Mouse (Mus musculus) large intestine, adult 2 months (tissue): ENCODE data around the gene Gadl1. TPM values are rescaled to one million over a fixed set of nuclear protein-coding genes. Genes with fewer than 3 reads are reported as not detected.
"Not testable (repeated sequence)": the region's sequence is repeated elsewhere in the genome, so short reads cannot be mapped to it uniquely, and the experiment has no call there.

Source experiments
- DNase-seq: peaks from one replicate; pipeline ENCODE4 v3.0.0-alpha.2; 2012; ENCODE audit warnings: low read depth, low spot score
- WGBS: fragments of 180-500 bp; shearing (Covaris S2); methylation state at CpG from one replicate; pipeline ENCODE4 v1.1.7; 2018; 5-methylcytosine and 5-hydroxymethylcytosine counted together
- polyA plus RNA-seq: library from polyadenylated mRNA; depleted of rRNA; stranded (reverse); fragments of >200 nt; gene quantifications from 2 replicates; pipeline ENCODE4 v1.2.3, GENCODE M21; 2012

The Gadl1 gene
- polyA plus RNA-seq, 1 experiment: not detected

- DNase-seq: no peak
- WGBS: 55% methylated on average over 8 of the region's 8 CpGs
These were observed 90.2 kb downstream of the Gadl1 start for GRCm38 (mm10) chr9:115999361-115999990.

DNA sequence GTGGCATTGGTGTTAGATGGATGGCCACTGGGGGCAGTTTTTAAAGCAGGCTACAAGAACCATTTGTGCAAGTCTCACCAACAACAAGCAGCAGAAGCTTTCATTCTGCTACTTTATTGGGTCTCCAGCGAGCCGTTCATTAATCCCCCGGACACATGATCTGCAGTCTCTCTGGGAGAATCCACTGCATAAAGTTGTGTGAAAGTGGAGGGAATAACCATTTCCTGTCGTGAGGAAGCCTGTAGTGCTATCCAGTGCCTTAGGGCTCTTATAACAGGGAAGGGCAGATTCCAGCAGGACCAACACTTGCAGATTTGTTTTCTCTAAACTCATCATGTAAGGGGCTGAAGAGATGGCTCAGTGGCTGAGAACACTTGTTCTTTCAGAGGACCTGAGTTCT lies 104.7 kb downstream of the Gadl1 start:
- 62% methylated on average over 4 of the region's 4 CpGs for WGBS

DNA sequence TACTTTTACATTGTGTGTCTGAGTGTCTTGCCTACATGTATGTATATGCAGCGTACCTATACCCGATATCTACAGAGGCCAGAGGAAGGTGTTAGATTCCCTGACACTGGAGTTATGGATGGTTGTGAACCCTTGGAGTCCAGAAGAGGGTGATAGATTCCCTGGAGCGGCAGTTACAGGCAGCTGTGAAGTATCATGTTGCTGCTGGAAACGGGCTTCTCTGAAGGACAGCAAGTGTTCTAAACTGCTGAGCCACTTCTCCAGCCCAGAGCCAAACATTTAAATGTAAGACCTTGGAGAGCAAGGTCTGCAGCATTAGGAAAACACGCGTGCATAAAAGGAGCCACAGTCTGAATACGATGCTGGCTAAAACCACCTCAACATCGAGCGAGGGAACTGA lies 107.0 kb downstream of the Gadl1 start:
- no peak for DNase-seq
- WGBS: 71% methylated on average over 9 of the region's 9 CpGs

More for the DNA sequence above, 104.7 kb downstream of the Gadl1 start:
- no peak for DNase-seq

- 74% methylated on average over 3 of the region's 3 CpGs for WGBS
- DNase-seq: no peak
These were observed 107.8 kb downstream of the Gadl1 start for GRCm38 (mm10) chr9:116017091-116017490.

DNA sequence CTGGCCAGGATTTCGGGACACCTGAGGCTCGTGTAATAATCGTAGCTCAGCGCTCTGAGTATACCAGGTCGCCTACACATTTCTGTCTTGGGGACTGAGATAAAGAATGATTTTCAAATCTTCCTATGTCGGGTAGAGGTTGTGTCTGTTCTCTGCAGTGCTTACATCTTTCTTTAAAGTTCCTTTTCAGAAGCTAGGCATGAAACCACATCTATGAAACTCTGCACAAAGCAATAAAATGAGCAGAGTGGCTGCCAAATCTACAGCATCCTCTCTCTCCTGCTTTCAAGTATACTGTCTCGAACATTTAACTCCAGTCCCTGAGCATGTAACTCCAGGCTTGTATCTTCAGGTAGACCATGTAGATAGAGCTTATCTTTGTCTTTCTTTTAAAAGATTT lies 109.3 kb downstream of the Gadl1 start:
- 85% methylated on average over 7 of the region's 7 CpGs for WGBS

GRCm38 (mm10) chr9:116025371-116025770 lies 116.1 kb downstream of the Gadl1 start:
- DNase-seq: no peak
- WGBS: 85% methylated on average over 6 of the region's 6 CpGs

More for the DNA sequence above, 109.3 kb downstream of the Gadl1 start:
- no peak for DNase-seq

GRCm38 (mm10) chr9:116029076-116029475 lies 119.8 kb downstream of the Gadl1 start:
- DNase-seq: no peak
- 90% methylated on average over 2 of the region's 2 CpGs for WGBS

DNA sequence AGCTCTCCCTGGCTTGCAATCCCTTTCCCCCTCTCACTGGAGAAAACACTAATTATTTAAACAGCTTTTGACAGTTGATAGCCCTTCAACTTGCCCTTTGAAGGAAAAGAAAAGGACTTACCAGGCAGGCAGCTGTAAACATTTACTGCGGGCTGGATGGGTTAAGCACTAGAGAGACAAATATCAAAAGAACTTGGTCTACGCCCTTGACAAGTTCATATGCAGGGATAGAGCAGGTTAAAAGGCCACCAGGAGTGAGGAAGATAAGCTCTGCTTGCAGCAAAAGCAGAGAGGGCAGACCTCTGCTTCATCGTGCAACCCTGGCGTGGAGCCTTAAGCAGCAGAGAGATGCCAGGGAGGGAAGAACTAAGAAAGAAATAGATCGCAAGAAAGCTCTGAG lies 123.5 kb downstream of the Gadl1 start:
- DNase-seq: no peak
- WGBS: 36% methylated on average over 5 of the region's 5 CpGs

GRCm38 (mm10) chr9:116038275-116038674 lies 129.0 kb downstream of the Gadl1 start:
- no peak for DNase-seq
- 76% methylated on average over 6 of the region's 6 CpGs for WGBS

GRCm38 (mm10) chr9:116039981-116040380 lies 130.7 kb downstream of the Gadl1 start:
- 75% methylated on average over 4 of the region's 4 CpGs for WGBS
- DNase-seq: no peak

GRCm38 (mm10) chr9:116040852-116041251 lies 131.6 kb downstream of the Gadl1 start:
- DNase-seq: not testable (repeated sequence)
- 92% methylated on average over 14 of the region's 14 CpGs for WGBS

GRCm38 (mm10) chr9:116041369-116041768 lies 132.1 kb downstream of the Gadl1 start:
- 63% methylated on average over 4 of the region's 4 CpGs for WGBS
- no peak for DNase-seq

GRCm38 (mm10) chr9:116041787-116042186 lies 132.5 kb downstream of the Gadl1 start:
- WGBS: 5% methylated on average over 3 of the region's 3 CpGs
- peak; percentile 14 for DNase-seq

DNA sequence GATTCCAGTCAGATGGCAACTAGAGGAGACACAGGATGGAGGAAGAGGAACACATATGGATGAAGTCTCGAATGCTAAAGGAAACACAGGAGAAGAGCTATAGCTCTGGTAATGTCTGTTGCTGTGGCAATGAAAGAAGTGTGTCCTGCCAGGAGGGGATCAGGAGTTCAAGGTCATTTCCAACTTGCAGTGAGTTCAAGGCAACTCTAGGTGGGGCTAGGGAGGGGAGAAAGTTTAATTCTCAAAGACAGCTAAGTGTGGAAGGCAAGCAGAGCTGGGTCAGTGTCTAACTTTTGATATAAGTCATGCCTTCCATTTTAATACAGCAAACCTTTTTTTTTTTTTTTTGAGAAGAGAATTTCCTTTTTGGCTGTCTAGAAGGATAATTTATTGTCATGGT lies 140.7 kb downstream of the Gadl1 start:
- DNase-seq: no peak
- 66% methylated on average over 1 of the region's 1 CpGs for WGBS

DNA sequence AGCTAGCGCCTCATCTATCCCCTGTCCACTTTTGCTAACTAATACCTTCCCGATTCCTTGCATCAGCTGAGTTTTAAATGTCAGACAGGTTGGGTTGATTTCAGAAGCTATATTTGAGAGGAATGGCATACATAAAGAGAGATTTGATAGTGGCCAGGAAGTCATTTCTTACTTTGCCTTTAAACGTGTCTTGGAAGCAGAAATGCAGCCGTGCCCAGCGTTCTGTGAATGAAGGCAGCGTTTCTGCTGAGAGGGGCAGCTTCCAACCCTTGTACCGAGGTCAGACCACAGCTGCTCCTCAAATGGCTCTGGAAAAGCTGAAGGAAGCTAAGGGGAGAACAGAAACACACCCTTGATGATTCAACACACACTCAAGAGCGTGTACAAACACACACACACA lies 144.7 kb downstream of the Gadl1 start:
- DNase-seq: no peak
- WGBS: 51% methylated on average over 8 of the region's 8 CpGs

GRCm38 (mm10) chr9:116058475-116058874 lies 149.2 kb downstream of the Gadl1 start:
- no peak for DNase-seq

GRCm38 (mm10) chr9:116059156-116059555 lies 149.9 kb downstream of the Gadl1 start:
- DNase-seq: peak; percentile 4
- 23% methylated on average over 4 of the region's 4 CpGs for WGBS

More at GRCm38 (mm10) chr9:116058475-116058874, 149.2 kb downstream of the Gadl1 start:
- WGBS: 87% methylated on average over 4 of the region's 4 CpGs

DNA sequence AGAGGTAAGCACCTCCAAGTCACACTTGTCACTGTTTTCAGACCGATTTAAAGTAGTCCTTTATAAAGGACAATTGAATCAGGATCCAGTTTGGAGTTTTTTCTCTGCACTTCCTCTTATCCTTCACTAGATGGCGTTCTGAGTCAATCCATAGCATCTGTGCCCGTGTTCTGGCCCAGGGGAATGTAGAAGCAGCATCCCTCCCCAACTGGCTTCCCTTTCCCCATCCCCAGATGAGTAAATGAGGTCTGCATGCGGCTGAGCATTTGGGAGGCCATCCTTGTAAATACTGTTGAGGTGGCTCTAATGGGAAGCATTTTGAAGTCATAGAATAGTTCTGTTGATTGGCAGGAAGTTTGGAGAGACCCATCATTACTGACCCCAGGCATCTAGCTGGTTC lies 151.4 kb downstream of the Gadl1 start:
- DNase-seq: peak; percentile 4
- 8% methylated on average over 4 of the region's 4 CpGs for WGBS

- whole genome bisulfite sequencing: 94% methylated on average over 17 of the region's 17 CpGs
- no peak for DNase-seq
These were observed 155.5 kb downstream of the Gadl1 start for GRCm38 (mm10) chr9:116064774-116065173.

- 100% methylated on average over 1 of the region's 1 CpGs for WGBS
- not testable (repeated sequence) for DNase-seq
These were observed 162.3 kb downstream of the Gadl1 start for GRCm38 (mm10) chr9:116071561-116071960.

DNA sequence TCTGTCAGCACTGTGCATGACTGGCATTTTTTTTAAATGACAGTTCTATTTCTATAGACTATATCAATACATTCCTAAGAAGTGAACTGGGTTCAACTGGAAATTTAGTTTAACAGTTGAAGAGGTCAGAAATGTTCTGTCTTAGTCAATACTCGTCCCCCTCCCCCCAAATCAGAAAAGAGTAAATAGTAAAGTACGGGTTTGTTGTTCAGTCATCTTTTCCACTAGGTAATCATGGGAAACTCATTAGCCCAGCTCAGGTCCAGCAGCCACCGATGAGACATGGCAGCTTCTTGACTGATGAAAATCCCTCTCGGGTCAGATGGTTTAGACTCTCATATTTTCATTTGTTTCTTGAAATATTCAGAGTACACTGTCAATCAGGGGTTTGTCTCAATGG lies 166.9 kb downstream of the Gadl1 start:
- 71% methylated on average over 4 of the region's 4 CpGs for WGBS
- no peak for DNase-seq

GRCm38 (mm10) chr9:116076946-116077345 lies 167.7 kb downstream of the Gadl1 start:
- DNase-seq: no peak
- WGBS: 62% methylated on average over 2 of the region's 2 CpGs
